Mouse (Mus musculus) kidney, embryonic 16.5 days (tissue): ENCODE measurements at regions not wholly inside any gene's neighbourhood (a gene's known extent, or its start where the extent isn't known, plus 50 kb on each side); places are given as distances from the start of the nearest gene placed in this dataset.

ENCODE experiments used
- ATAC-seq: fragments of 200-750 bp; cut with Nextera tagmentation; 2 replicates; pipeline ENCODE4 v1.8.0; 2017; ENCODE audit warnings: moderate TSS enrichment; ENCODE audit not compliant: low FRiP score, low TSS enrichment
- H3K27ac ChIP-seq: fragments of 300-500 bp; sonication (generic); 2 replicates; pipeline ENCODE4 v1.5.1; 2014; ENCODE audit warnings: low read length
- H3K27me3 ChIP-seq: fragments of 300-500 bp; sonication (generic); 2 replicates; pipeline ENCODE4 v1.6.1; 2014; ENCODE audit warnings: low read length, control low read depth, mixed read lengths; ENCODE audit not compliant: insufficient read depth
- H3K36me3 ChIP-seq: fragments of 300-500 bp; sonication (generic); 2 replicates; pipeline ENCODE4 v1.6.1; 2014; ENCODE audit warnings: low read length, control low read depth, mixed read lengths; ENCODE audit not compliant: insufficient read depth
- H3K4me1 ChIP-seq: fragments of 300-500 bp; sonication (generic); 2 replicates; pipeline ENCODE4 v1.6.1; 2014; ENCODE audit warnings: low read length, control low read depth, mixed read lengths; ENCODE audit not compliant: insufficient read depth
- H3K4me2 ChIP-seq: fragments of 300-500 bp; sonication (generic); replicated peaks from 2 replicates; pipeline ENCODE4 v1.6.1; 2014; ENCODE audit warnings: low read depth, low read length
- H3K4me3 ChIP-seq: fragments of 300-500 bp; sonication (generic); 2 replicates; pipeline ENCODE4 v1.5.1; 2014; ENCODE audit warnings: mild to moderate bottlenecking, low read length
- H3K9ac ChIP-seq: fragments of 300-500 bp; sonication (generic); replicated peaks from 2 replicates; pipeline ENCODE4 v1.6.1; 2014; ENCODE audit warnings: low read length
- H3K9me3 ChIP-seq: fragments of 300-500 bp; sonication (generic); 2 replicates; pipeline ENCODE4 v1.6.1; 2016; ENCODE audit warnings: low read length, control low read depth
- WGBS: fragments of 180-500 bp; shearing (Covaris S2); extraction: QIAGEN DNeasy Blood & Tissue Kit; methylation state at CpG from one replicate; pipeline ENCODE4 v1.1.7; 2014; 5-methylcytosine and 5-hydroxymethylcytosine counted together

GRCm38 (mm10) chr12:16424526-16424925 lies 186.2 kb downstream of the Lpin1 start:
- H3K4me2 ChIP-seq = no peak overlapping the region
- no peaks in the 10 kb centered on the region for H3K9me3 ChIP-seq
- H3K4me1 ChIP-seq = no peaks in the 10 kb centered on the region
- H3K27ac ChIP-seq = no peak overlapping the region
- H3K27me3 ChIP-seq = no peaks in the 10 kb centered on the region
- WGBS = 97% methylated on average over 4 of the region's 4 CpGs
- no peak overlapping the region for H3K4me3 ChIP-seq
- no peaks in the 10 kb centered on the region for H3K36me3 ChIP-seq
- no peak for ATAC-seq
- H3K9ac ChIP-seq = no peak overlapping the region

GRCm38 (mm10) chr12:16395720-16396119 lies 215.0 kb downstream of the Lpin1 start:
- Histone ChIP-seq H3K36me3 (no peaks in the 10 kb centered on the region), H3K27ac (no peak overlapping the region), H3K4me1 (no peaks in the 10 kb centered on the region), H3K9me3 (no peaks in the 10 kb centered on the region), H3K9ac (no peak overlapping the region), H3K4me2 (no peak overlapping the region), H3K27me3 (no peaks in the 10 kb centered on the region), H3K4me3 (no peak overlapping the region)
- ATAC-seq = no peak
- 87% methylated on average over 2 of the region's 2 CpGs for WGBS

- H3K27me3 ChIP-seq = no peaks in the 10 kb centered on the region
These were observed 217.9 kb downstream of the Lpin1 start for GRCm38 (mm10) chr12:16392851-16393250.

GRCm38 (mm10) chr12:16391630-16392269 lies 219.0 kb downstream of the Lpin1 start:
- Histone ChIP-seq H3K27ac (no peak overlapping the region), H3K4me1 (no peaks in the 10 kb centered on the region), H3K4me3 (no peak overlapping the region), H3K27me3 (no peaks in the 10 kb centered on the region), H3K9me3 (no peaks in the 10 kb centered on the region), H3K36me3 (no peaks in the 10 kb centered on the region), H3K9ac (no peak overlapping the region), H3K4me2 (no peak overlapping the region)
- WGBS = 76% methylated on average over 5 of the region's 5 CpGs
- no peak for ATAC-seq

More at GRCm38 (mm10) chr12:16392851-16393250, 217.9 kb downstream of the Lpin1 start:
- no peak for ATAC-seq
- H3K27ac ChIP-seq = no peak overlapping the region
- H3K4me3 ChIP-seq = no peak overlapping the region
- no peaks in the 10 kb centered on the region for H3K4me1 ChIP-seq
- no peaks in the 10 kb centered on the region for H3K9me3 ChIP-seq
- no peak overlapping the region for H3K4me2 ChIP-seq
- H3K9ac ChIP-seq = no peak overlapping the region
- no peaks in the 10 kb centered on the region for H3K36me3 ChIP-seq

- Histone ChIP-seq H3K4me3 (no peak overlapping the region), H3K4me2 (no peak overlapping the region), H3K27me3 (no peaks in the 10 kb centered on the region), H3K36me3 (no peaks in the 10 kb centered on the region), H3K4me1 (no peaks in the 10 kb centered on the region), H3K9me3 (no peaks in the 10 kb centered on the region), H3K9ac (no peak overlapping the region), H3K27ac (no peak overlapping the region)
- WGBS = 83% methylated on average over 5 of the region's 5 CpGs
- no peak for ATAC-seq
These were observed 219.6 kb downstream of the Lpin1 start for GRCm38 (mm10) chr12:16391163-16391562.

- H3K4me3 ChIP-seq = no peak overlapping the region
- H3K4me2 ChIP-seq = no peak overlapping the region
- no peaks in the 10 kb centered on the region for H3K36me3 ChIP-seq
- no peaks in the 10 kb centered on the region for H3K4me1 ChIP-seq
- H3K27me3 ChIP-seq = no peaks in the 10 kb centered on the region
- H3K9me3 ChIP-seq = no peaks in the 10 kb centered on the region
- WGBS = 79% methylated on average over 4 of the region's 4 CpGs
- H3K9ac ChIP-seq = no peak overlapping the region
- no peak for ATAC-seq
- H3K27ac ChIP-seq = no peak overlapping the region
These were observed 223.7 kb downstream of the Lpin1 start for GRCm38 (mm10) chr12:16387035-16387434.

GRCm38 (mm10) chr12:16384396-16384795 lies 226.4 kb downstream of the Lpin1 start:
- Histone ChIP-seq H3K27ac (no peak overlapping the region), H3K4me2 (no peak overlapping the region), H3K36me3 (no peaks in the 10 kb centered on the region), H3K9ac (no peak overlapping the region), H3K4me1 (no peaks in the 10 kb centered on the region), H3K9me3 (no peaks in the 10 kb centered on the region), H3K27me3 (no peaks in the 10 kb centered on the region), H3K4me3 (no peak overlapping the region)
- WGBS = 56% methylated on average over 1 of the region's 1 CpGs
- ATAC-seq = no peak

GRCm38 (mm10) chr12:16383499-16383935 lies 227.2 kb downstream of the Lpin1 start:
- Histone ChIP-seq H3K27ac (no peak overlapping the region), H3K4me3 (no peak overlapping the region), H3K36me3 (no peaks in the 10 kb centered on the region), H3K27me3 (no peaks in the 10 kb centered on the region), H3K9me3 (no peaks in the 10 kb centered on the region), H3K9ac (no peak overlapping the region), H3K4me2 (no peak overlapping the region), H3K4me1 (no peaks in the 10 kb centered on the region)
- ATAC-seq = peak; percentile 54; the same call in 1 of the 2 replicates
- WGBS = 22% methylated on average over 15 of the region's 15 CpGs

GRCm38 (mm10) chr12:16382417-16382988 lies 228.3 kb downstream of the Lpin1 start:
- no peak overlapping the region for H3K9ac ChIP-seq
- H3K9me3 ChIP-seq = no peaks in the 10 kb centered on the region
- WGBS = 87% methylated on average over 11 of the region's 11 CpGs
- H3K4me2 ChIP-seq = no peak overlapping the region
- ATAC-seq = no peak
- no peak overlapping the region for H3K27ac ChIP-seq
- H3K27me3 ChIP-seq = no peaks in the 10 kb centered on the region
- no peaks in the 10 kb centered on the region for H3K36me3 ChIP-seq
- no peaks in the 10 kb centered on the region for H3K4me1 ChIP-seq
- H3K4me3 ChIP-seq = no peak overlapping the region

GRCm38 (mm10) chr12:16381026-16381425 lies 229.7 kb downstream of the Lpin1 start:
- H3K9ac ChIP-seq = no peak overlapping the region
- WGBS = 68% methylated on average over 4 of the region's 4 CpGs
- no peak overlapping the region for H3K27ac ChIP-seq
- no peaks in the 10 kb centered on the region for H3K9me3 ChIP-seq
- H3K27me3 ChIP-seq = no peaks in the 10 kb centered on the region
- H3K4me3 ChIP-seq = no peak overlapping the region
- H3K36me3 ChIP-seq = no peaks in the 10 kb centered on the region
- no peak for ATAC-seq
- H3K4me2 ChIP-seq = no peak overlapping the region
- H3K4me1 ChIP-seq = no peaks in the 10 kb centered on the region
